Mouse (Mus musculus): ENCODE measurements at regions not wholly inside any gene's neighbourhood (a gene's known extent, or its start where the extent isn't known, plus 50 kb on each side); places are given as distances from the start of the nearest gene placed in this dataset.

- CTCF ChIA-PET: no interaction called here
Observed at GRCm38 (mm10) chr14:33864796-33865195, 58.6 kb upstream of the Gdf10 start.

GRCm38 (mm10) chr14:33865746-33866145, 57.6 kb upstream of the Gdf10 start:
- CTCF ChIA-PET: no interaction called here

GRCm38 (mm10) chr14:33867674-33868073, 55.7 kb upstream of the Gdf10 start:
- CTCF ChIA-PET: no interaction called here
